11 mouse cellular contexts compared by ENCODE assay signal in the genomic region with DNA sequence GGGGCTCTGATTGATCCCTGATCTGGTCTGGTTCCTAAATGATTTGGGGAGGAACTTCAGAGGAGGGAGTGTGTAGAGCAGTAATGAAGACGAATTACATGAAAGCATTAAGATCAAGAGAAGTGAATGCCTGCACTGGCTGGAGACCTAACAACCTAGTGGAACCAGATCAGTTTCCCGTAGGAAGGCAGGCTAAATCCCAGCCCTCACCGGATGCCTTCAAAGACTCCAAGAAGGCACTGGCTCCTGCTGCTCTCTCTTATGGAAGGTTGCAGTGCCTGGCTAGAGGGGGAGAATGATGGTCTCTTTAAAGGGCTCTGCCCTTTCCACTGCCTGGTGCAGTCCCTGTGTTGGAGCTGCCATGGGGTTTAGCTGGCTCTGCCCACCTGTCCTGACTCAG. TPM values are rescaled to one million over a fixed set of nuclear protein-coding genes. Genes with fewer than 3 reads are reported as not detected.
A peak's percentile ranks its signal among the peaks of the same experiment; 100 is the strongest.
DNase-seq lines count a peak whose midpoint lies in the region; ATAC-seq lines count a peak whose summit lies in the region.
"Had no signal": no experiment of that assay in that cellular context is flagged by ENCODE, and none has a peak within 500 bp of the region (broad histone marks: within the 10 kb centered on the region; RNA-seq: fewer than 3 reads in every experiment).

No protein-coding gene starts in this region.

- H3K27me3 ChIP-seq in hindbrain, embryonic 13.5 days, result no peaks in the 10 kb centered on the region
- no peaks in the 10 kb centered on the region for H3K27me3 ChIP-seq in midbrain, embryonic 14.5 days (ENCODE audit: control insufficient read depth, insufficient read depth, low read length)
- H3K27me3 ChIP-seq in liver, embryonic 11.5 days (replicated peaks; ENCODE audit: control insufficient read depth, insufficient read depth, low read length), result peaks cover 9% of the 10 kb centered on the region

- no peak overlapping the region for H3K4me2 ChIP-seq in hindbrain, embryonic 13.5 days
- no peak overlapping the region for H3K4me2 ChIP-seq in midbrain, embryonic 14.5 days (ENCODE audit: low read length)
- H3K4me2 ChIP-seq in liver, embryonic 11.5 days, result no peak overlapping the region

- H3K4me3 ChIP-seq in hindbrain, embryonic 13.5 days, result no peak overlapping the region
- H3K4me3 ChIP-seq in midbrain, embryonic 14.5 days (replicated peaks; ENCODE audit: low read depth, low read length), result no peak overlapping the region
- no peak overlapping the region for H3K4me3 ChIP-seq in liver, embryonic 11.5 days (ENCODE audit: low read depth, low read length)
- H3K4me3 ChIP-seq: megakaryocyte, embryonic 14.5 days had no signal

- 14% methylated on average over 3 of the region's 3 CpGs for WGBS in hindbrain, embryonic 13.5 days
- 12% methylated on average over 3 of the region's 3 CpGs for WGBS in midbrain, embryonic 14.5 days
- 27% methylated on average over 3 of the region's 3 CpGs for WGBS in liver, embryonic 11.5 days

- no peaks in the 10 kb centered on the region for H3K9me3 ChIP-seq in hindbrain, embryonic 13.5 days
- no peaks in the 10 kb centered on the region for H3K9me3 ChIP-seq in midbrain, embryonic 14.5 days (ENCODE audit: control insufficient read depth, low read length)
- no peaks in the 10 kb centered on the region for H3K9me3 ChIP-seq in liver, embryonic 11.5 days (ENCODE audit: control insufficient read depth, low read length)
- H3K9me3 ChIP-seq: megakaryocyte, embryonic 14.5 days had no signal

- no peak overlapping the region for H3K9ac ChIP-seq in hindbrain, embryonic 13.5 days
- H3K9ac ChIP-seq in midbrain, embryonic 14.5 days (replicated peaks; ENCODE audit: low read length), result no peak overlapping the region
- H3K9ac ChIP-seq in liver, embryonic 11.5 days (ENCODE audit: low read depth, low read length), result no peak overlapping the region

- peak; percentile 81 for DNase-seq in heart, adult 11 months
- no peak for DNase-seq in heart, adult 9 months (ENCODE audit: low spot score in 2 of 2)
- DNase-seq in embryo, embryonic 11 days, result peak; percentile 40
- DNase-seq in midbrain, embryonic 14.5 days, result peak; percentile 27
- DNase-seq in layer of hippocampus, adult 18-20 months (ENCODE audit: low spot score in 2 of 2), result no peak
- DNase-seq in liver, embryonic 11.5 days (ENCODE audit: low spot score), result no peak
- no peak for DNase-seq in right cerebral cortex, postnatal 10 days (ENCODE audit: low spot score in 2 of 2)
- DNase-seq: left cerebral cortex, postnatal 4 days had no signal

- ATAC-seq in hindbrain, embryonic 13.5 days (ENCODE audit: low FRiP score), result no peak
- ATAC-seq in midbrain, embryonic 14.5 days (ENCODE audit: low FRiP score, low TSS enrichment), result no peak
- ATAC-seq in liver, embryonic 11.5 days (replicated peaks; ENCODE audit: low FRiP score), result no peak

- no peaks in the 10 kb centered on the region for H3K36me3 ChIP-seq in hindbrain, embryonic 13.5 days
- no peaks in the 10 kb centered on the region for H3K36me3 ChIP-seq in midbrain, embryonic 14.5 days (ENCODE audit: control insufficient read depth, insufficient read depth, low read length)
- no peaks in the 10 kb centered on the region for H3K36me3 ChIP-seq in liver, embryonic 11.5 days (ENCODE audit: control insufficient read depth, insufficient read depth, low read length)

- H3K4me1 ChIP-seq in hindbrain, embryonic 13.5 days (replicated peaks), result peaks cover 37% of the 10 kb centered on the region
- peaks cover 16% of the 10 kb centered on the region for H3K4me1 ChIP-seq in midbrain, embryonic 14.5 days (ENCODE audit: control insufficient read depth, insufficient read depth, low read length)
- no peaks in the 10 kb centered on the region for H3K4me1 ChIP-seq in liver, embryonic 11.5 days (replicated peaks; ENCODE audit: control insufficient read depth, insufficient read depth, low read length)

- peak overlapping the region; percentile 63; the same call in 1 of the 2 replicates for H3K27ac ChIP-seq in hindbrain, embryonic 13.5 days
- no peak overlapping the region for H3K27ac ChIP-seq in midbrain, embryonic 14.5 days (replicated peaks; ENCODE audit: low read depth, low read length)
- no peak overlapping the region; the same call in 1 of the 2 replicates for H3K27ac ChIP-seq in liver, embryonic 11.5 days (ENCODE audit: low read depth, low read length)

RNA-seq across cellular contexts. Expression of gene F2rl1, which starts 24.4 kb away (rescaled TPM):
- polyA plus RNA-seq in hindbrain, embryonic 13.5 days (2015; fragmentation: Nextera tagmentation; extraction: Ambion mirVana), result not detected in 2 replicates
- 0.08 and 0.12 TPM in 2 replicates for polyA plus RNA-seq in midbrain, embryonic 14.5 days (2014; fragmentation: Nextera tagmentation; extraction: Ambion mirVana)
- under 1 TPM; 0.15 to 0.22 TPM for total RNA-seq in layer of hippocampus, adult 18-20 months (2021)
- polyA plus RNA-seq in liver, embryonic 11.5 days (2014; fragmentation: Nextera tagmentation; extraction: Ambion mirVana), result 0.21 and 0.43 TPM in 2 replicates
- polyA plus RNA-seq: C2C12 had no signal

Comparison
In these comparisons a context has a peak if more than half of its experiments do, and no peak if none do; other contexts are left out.
1. DNase-seq: peak in heart, adult 11 months (single experiment), embryo, embryonic 11 days (single experiment) and midbrain, embryonic 14.5 days (single experiment); none in heart, adult 9 months (0 of 2), layer of hippocampus, adult 18-20 months (0 of 2), liver, embryonic 11.5 days (single experiment) and right cerebral cortex, postnatal 10 days (0 of 2).